Mouse (Mus musculus) cortical plate, adult 2 months (tissue): Measurements from ENCODE around the gene Lama1. TPM values are rescaled to one million over a fixed set of nuclear protein-coding genes. Genes with fewer than 3 reads are reported as not detected.

Experiments
- H3K27ac ChIP-seq: fragments of 200-500 bp; 2 replicates; pipeline ENCODE4 v1.5.1; 2012; ENCODE audit warnings: low read length, control low read depth, inconsistent platforms; ENCODE audit not compliant: insufficient read depth
- H3K4me1 ChIP-seq: fragments of 200-500 bp; 2 replicates; pipeline ENCODE4 v1.6.1; 2011; ENCODE audit warnings: low read length; ENCODE audit not compliant: control insufficient read depth, insufficient read depth
- H3K4me3 ChIP-seq: fragments of 200-500 bp; 2 replicates; pipeline ENCODE4 v1.5.1; 2011; ENCODE audit warnings: mild to moderate bottlenecking, low read length, control low read depth; ENCODE audit not compliant: insufficient read depth
- CTCF ChIP-seq: fragments of 200-500 bp; IDR thresholded peaks from 2 replicates; pipeline ENCODE4 v1.5.1; 2011; ENCODE audit warnings: mild to moderate bottlenecking, control low read depth, low read length; ENCODE audit not compliant: insufficient read depth; ENCODE audit errors: extremely low read depth
- POLR2A ChIP-seq: fragments of 200-500 bp; IDR thresholded peaks from 2 replicates; pipeline ENCODE4 v1.6.1; 2011; ENCODE audit warnings: mild to moderate bottlenecking, low read length, control low read depth; ENCODE audit not compliant: insufficient read depth; ENCODE audit errors: extremely low read depth
- polyA plus RNA-seq: library from polyadenylated mRNA; depleted of rRNA; stranded (reverse); fragments of >200 nt; gene quantifications from 2 replicates; pipeline ENCODE4 v1.2.3, GENCODE M21; 2012

Lama1 gene
- polyA plus RNA-seq, 1 experiment, result 1.3 TPM

- Histone ChIP-seq H3K4me3 (no peak overlapping the region), H3K4me1 (peaks cover 3% of the 10 kb centered on the region; the same call in 1 of the 2 replicates), H3K27ac (no peak overlapping the region)
- TF ChIP-seq CTCF (no peak), POLR2A (no peak)
These were observed 15.9 kb downstream of the Lama1 start for GRCm38 (mm10) chr17:67712929-67713328.

GRCm38 (mm10) chr17:67715466-67715865, 18.4 kb downstream of the Lama1 start:
- H3K4me1 ChIP-seq, result no peaks in the 10 kb centered on the region
- no peak for TF ChIP-seq CTCF
- TF ChIP-seq POLR2A, result no peak
- no peak overlapping the region for H3K4me3 ChIP-seq
- H3K27ac ChIP-seq, result no peak overlapping the region

DNA sequence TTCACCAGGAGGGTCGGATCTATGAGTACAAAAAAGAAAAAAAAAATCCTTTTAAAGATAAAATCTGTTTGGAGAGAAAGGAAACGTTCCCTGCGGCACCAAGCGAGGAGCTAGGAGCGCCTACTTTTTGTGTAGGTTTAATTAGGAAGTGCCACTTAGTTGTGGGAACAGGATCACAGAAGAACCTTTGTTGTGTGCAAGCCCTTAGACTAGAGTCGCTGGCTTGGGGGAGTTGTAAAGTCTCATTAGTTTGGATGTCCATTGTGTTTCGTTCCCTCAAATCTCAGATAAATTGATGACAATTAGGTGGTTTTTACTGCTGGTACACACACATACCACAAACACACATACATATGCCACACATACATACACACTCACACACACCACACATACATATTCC, 25.0 kb downstream of the Lama1 start:
- H3K4me3 ChIP-seq, result no peak overlapping the region
- TF ChIP-seq CTCF (no peak), POLR2A (no peak)
- no peaks in the 10 kb centered on the region for H3K4me1 ChIP-seq
- H3K27ac ChIP-seq, result no peak overlapping the region

DNA sequence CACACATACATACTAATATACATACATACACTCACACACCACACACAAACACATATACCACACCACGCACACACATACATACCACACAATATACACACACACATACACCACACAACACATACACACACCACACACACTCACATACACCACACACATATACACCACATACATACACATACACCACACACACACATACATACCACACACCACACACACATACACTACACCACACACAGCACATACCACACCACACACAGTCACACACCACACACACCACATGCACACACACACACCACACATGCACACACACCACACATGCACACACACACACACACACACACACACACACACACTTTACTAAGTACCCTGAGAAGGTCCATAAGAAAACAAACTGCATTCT, 25.5 kb downstream of the Lama1 start:
- H3K4me1 ChIP-seq, result no peaks in the 10 kb centered on the region
- no peak overlapping the region for H3K27ac ChIP-seq
- no peak for TF ChIP-seq CTCF
- TF ChIP-seq POLR2A, result no peak
- H3K4me3 ChIP-seq, result no peak overlapping the region

- H3K4me1 ChIP-seq, result no peaks in the 10 kb centered on the region
- TF ChIP-seq CTCF (no peak), POLR2A (no peak)
- H3K4me3 ChIP-seq, result no peak overlapping the region
- H3K27ac ChIP-seq, result no peak overlapping the region
These were observed 26.4 kb downstream of the Lama1 start for GRCm38 (mm10) chr17:67723175-67724067.

- TF ChIP-seq CTCF (no peak), POLR2A (no peak)
These were observed 29.5 kb downstream of the Lama1 start for GRCm38 (mm10) chr17:67726601-67727000.

DNA sequence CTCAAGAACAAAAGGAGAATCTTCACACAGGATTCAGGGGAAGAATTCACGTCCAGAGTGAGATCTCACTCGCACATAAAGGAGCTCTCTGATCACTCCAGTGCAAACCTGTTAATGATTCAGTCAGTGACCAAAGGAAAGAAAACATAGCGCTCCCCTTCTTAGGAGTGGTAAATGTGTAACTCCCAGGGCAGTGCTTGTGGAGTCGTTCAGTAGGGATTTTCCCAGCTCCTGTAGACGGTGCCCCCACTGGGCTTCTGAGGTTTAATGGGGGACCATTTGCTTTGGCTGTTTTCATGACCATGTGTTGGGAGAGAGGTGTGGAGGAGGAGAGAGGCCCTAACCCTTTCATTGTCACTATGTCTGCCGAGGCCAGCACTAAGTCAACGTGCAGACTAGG, 31.7 kb downstream of the Lama1 start:
- no peak for TF ChIP-seq CTCF
- TF ChIP-seq POLR2A, result no peak
- no peak overlapping the region for H3K27ac ChIP-seq
- H3K4me1 ChIP-seq, result no peaks in the 10 kb centered on the region
- no peak overlapping the region for H3K4me3 ChIP-seq

More at GRCm38 (mm10) chr17:67726601-67727000, 29.5 kb downstream of the Lama1 start:
- no peak overlapping the region for H3K27ac ChIP-seq
- no peaks in the 10 kb centered on the region for H3K4me1 ChIP-seq
- no peak overlapping the region for H3K4me3 ChIP-seq

DNA sequence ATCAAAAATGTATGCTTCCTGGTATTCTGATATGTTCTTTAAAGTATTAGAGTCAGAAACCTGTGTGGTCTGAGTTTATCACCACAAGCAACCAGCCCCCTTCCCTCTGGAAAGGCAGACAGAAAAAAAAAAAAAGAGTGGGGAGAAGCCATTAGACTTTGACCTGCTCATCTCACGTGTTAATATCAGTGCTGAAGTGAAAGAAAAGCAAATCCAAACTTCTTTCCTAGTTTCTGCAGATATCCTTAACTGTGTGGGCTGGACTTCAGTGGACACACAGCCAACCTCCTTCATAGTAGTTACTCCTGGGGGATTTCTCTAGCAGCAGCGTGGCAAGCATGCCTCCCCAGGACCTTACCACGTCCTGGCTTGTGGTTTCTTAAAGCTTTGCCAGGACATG, 34.0 kb downstream of the Lama1 start:
- no peak overlapping the region for H3K4me3 ChIP-seq
- H3K4me1 ChIP-seq, result no peaks in the 10 kb centered on the region
- H3K27ac ChIP-seq, result no peak overlapping the region
- TF ChIP-seq CTCF (no peak), POLR2A (no peak)

DNA sequence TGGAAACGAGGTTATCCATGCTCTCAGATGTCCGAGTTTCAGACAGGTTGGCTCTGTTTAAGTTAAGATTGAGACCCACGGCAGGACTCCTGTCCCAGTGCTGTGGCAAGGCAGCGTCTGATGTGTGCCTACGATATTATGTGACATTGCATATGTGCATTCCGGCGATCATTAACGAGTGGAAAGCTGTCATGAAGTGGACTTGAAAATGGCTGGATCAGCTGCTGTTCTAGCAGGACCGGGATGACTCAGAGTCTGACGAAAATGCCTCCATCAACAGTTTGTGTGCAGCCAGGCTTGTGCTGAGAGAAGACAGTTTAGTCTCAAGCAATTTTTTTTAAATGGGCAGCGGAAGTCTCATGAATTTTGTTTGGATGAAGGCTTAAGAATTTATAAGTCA, 34.9 kb downstream of the Lama1 start:
- Histone ChIP-seq H3K27ac (no peak overlapping the region), H3K4me1 (no peaks in the 10 kb centered on the region), H3K4me3 (no peak overlapping the region)
- TF ChIP-seq POLR2A (no peak), CTCF (no peak)

- TF ChIP-seq CTCF (no peak), POLR2A (no peak)
- H3K4me1 ChIP-seq, result no peaks in the 10 kb centered on the region
- H3K4me3 ChIP-seq, result no peak overlapping the region
- H3K27ac ChIP-seq, result no peak overlapping the region
These were observed 36.5 kb downstream of the Lama1 start for GRCm38 (mm10) chr17:67733516-67733915.
